Mouse (Mus musculus): Measurements from ENCODE around the gene Ube2g1.
A peak's percentile ranks its signal among the peaks of the same experiment; 100 is the strongest.

DNA sequence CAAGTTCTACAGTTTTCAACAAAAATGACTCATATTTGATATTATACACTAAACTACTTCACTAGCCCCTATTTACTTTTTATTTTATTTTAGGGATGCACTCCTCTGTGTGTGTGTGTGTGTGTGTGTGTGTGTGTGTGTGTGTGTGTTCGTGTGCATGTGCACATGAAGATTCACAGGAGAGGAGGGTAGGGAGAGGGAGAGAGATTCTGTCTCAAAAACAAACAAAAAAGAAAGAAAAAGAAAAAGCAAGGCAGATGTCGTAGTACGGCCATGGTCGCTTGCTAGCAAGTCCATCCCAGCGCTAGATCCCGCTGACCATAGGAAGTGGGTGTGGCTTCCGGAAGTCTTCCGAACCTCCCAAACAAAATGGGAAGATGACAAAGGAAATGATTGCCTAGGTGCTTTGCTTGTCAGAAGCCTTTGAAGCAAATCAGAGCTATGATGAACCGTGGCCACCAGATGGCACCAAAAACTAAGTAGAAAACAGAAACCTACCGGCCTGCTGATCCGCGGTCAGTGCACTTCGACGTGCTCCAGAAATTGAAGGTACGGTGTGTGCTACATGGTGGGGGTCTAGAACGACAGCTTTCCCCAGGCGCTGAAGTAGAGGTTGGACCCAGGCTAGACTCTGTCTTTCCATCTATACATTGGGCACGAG is 36.6 kb upstream of the Ube2g1 start:
- TF ChIP-seq POLR2A (IDR thresholded peaks at IDR 0.05; ENCODE audit: extremely low read depth, insufficient read depth, low read length), result no peak
- TF ChIP-seq CTCF (IDR thresholded peaks at IDR 0.05; ENCODE audit: low read depth, low read length), result peak; percentile 68

Data from liver, adult 2 months (tissue).